Mouse (Mus musculus) C2C12 (cell line): ENCODE results near the gene Cdk5r1. TPM values are rescaled to one million over a fixed set of nuclear protein-coding genes. Genes with fewer than 3 reads are reported as not detected.

Source experiments
- H3K27me3 ChIP-seq: one replicate; pipeline ENCODE4 v1.6.1; 2011; ENCODE audit not compliant: control insufficient read depth, insufficient read depth, insufficient read length
- H3K36me3 ChIP-seq: one replicate; pipeline ENCODE4 v1.6.1; 2011; ENCODE audit not compliant: control insufficient read depth, insufficient read depth
- H3K4me3 ChIP-seq: one replicate; pipeline ENCODE4 v1.5.1; 2011; ENCODE audit warnings: mild to moderate bottlenecking, control low read depth; ENCODE audit not compliant: poor library complexity, insufficient read depth, severe bottlenecking
- H3K79me2 ChIP-seq: one replicate; pipeline ENCODE4 v1.6.1; 2011; ENCODE audit not compliant: control insufficient read depth, insufficient read depth
- H3K79me3 ChIP-seq: one replicate; pipeline ENCODE4 v1.6.1; 2011; ENCODE audit warnings: low read depth, control low read depth
- H3ac ChIP-seq: one replicate; pipeline ENCODE3; 2011; ENCODE audit warnings: low read depth; ENCODE audit not compliant: control insufficient read depth, insufficient read length
- CEBPB ChIP-seq: IDR thresholded peaks from one replicate; pipeline ENCODE4 v1.6.1; 2011; ENCODE audit warnings: low read depth, mild to moderate bottlenecking, control low read depth, moderate library complexity
- CTCF ChIP-seq: IDR thresholded peaks from one replicate; pipeline ENCODE4 v1.5.1; 2011; ENCODE audit not compliant: control insufficient read depth, insufficient read depth, insufficient read length
- FOSL1 ChIP-seq: IDR thresholded peaks from one replicate; pipeline ENCODE4 v1.8.0; 2011; ENCODE audit warnings: mild to moderate bottlenecking, low read length; ENCODE audit not compliant: poor library complexity, insufficient read depth, severe bottlenecking
- MAX ChIP-seq: IDR thresholded peaks from one replicate; pipeline ENCODE4 v1.6.1; 2011; ENCODE audit warnings: mild to moderate bottlenecking, control low read depth
- MYOD1 ChIP-seq: IDR thresholded peaks from one replicate; pipeline ENCODE4 v1.6.1; 2011; ENCODE audit warnings: low read depth; ENCODE audit not compliant: control insufficient read depth, insufficient read length
- MYOG ChIP-seq: IDR thresholded peaks from one replicate; pipeline ENCODE4 v1.6.1; 2011; ENCODE audit not compliant: control insufficient read depth, insufficient read length; ENCODE audit errors: extremely low read depth
- USF1 ChIP-seq: IDR thresholded peaks from one replicate; pipeline ENCODE4 v1.6.1; 2011; ENCODE audit warnings: low read depth, mild to moderate bottlenecking, control low read depth, moderate library complexity
- polyA plus RNA-seq: library from polyadenylated mRNA; unstranded; fragments of >200 nt; fragmentation: generic; extraction: Trizol; gene quantifications from one replicate; pipeline ENCODE4 v1.2.1, GENCODE M21; 2012; ENCODE audit warnings: missing spikeins

The Cdk5r1 gene
- polyA plus RNA-seq, 1 experiment = 4.7 TPM

GRCm38 (mm10) chr11:80496640-80497039, 19.8 kb downstream of the Cdk5r1 start:
- no peak overlapping the region for H3ac ChIP-seq
- H3K4me3 ChIP-seq = no peak overlapping the region
- no peaks in the 10 kb centered on the region for H3K79me3 ChIP-seq
- H3K27me3 ChIP-seq = no peaks in the 10 kb centered on the region
- H3K79me2 ChIP-seq = no peaks in the 10 kb centered on the region
- TF ChIP-seq MYOD1 = peak; percentile 3
- TF ChIP-seq USF1 = no peak
- peak; percentile 45 for TF ChIP-seq MAX
- peak; percentile 26 for TF ChIP-seq CEBPB
- no peaks in the 10 kb centered on the region for H3K36me3 ChIP-seq

- Histone ChIP-seq H3K79me3 (no peaks in the 10 kb centered on the region), H3K27me3 (no peaks in the 10 kb centered on the region), H3K36me3 (no peaks in the 10 kb centered on the region), H3K4me3 (no peak overlapping the region), H3K79me2 (no peaks in the 10 kb centered on the region), H3ac (no peak overlapping the region)
- TF ChIP-seq MAX = no peak
- TF ChIP-seq MYOD1 = no peak
- no peak for TF ChIP-seq FOSL1
- TF ChIP-seq CEBPB = no peak
- no peak for TF ChIP-seq USF1
- TF ChIP-seq MYOG = no peak
- TF ChIP-seq CTCF = no peak
Observed at GRCm38 (mm10) chr11:80497225-80497919, 20.5 kb downstream of the Cdk5r1 start.

- H3K27me3 ChIP-seq = no peaks in the 10 kb centered on the region
- peak; percentile 65 for TF ChIP-seq MYOD1
- no peak for TF ChIP-seq CEBPB
- H3K36me3 ChIP-seq = no peaks in the 10 kb centered on the region
- no peaks in the 10 kb centered on the region for H3K79me2 ChIP-seq
- H3K79me3 ChIP-seq = no peaks in the 10 kb centered on the region
- peak overlapping the region; percentile 59 for H3ac ChIP-seq
- H3K4me3 ChIP-seq = no peak overlapping the region
Observed at GRCm38 (mm10) chr11:80498328-80499070, 21.7 kb downstream of the Cdk5r1 start.

- TF ChIP-seq MAX = peak; percentile 64
- no peak for TF ChIP-seq CTCF
- peak; percentile 89 for TF ChIP-seq MYOD1
Observed at GRCm38 (mm10) chr11:80499550-80499952, 22.7 kb downstream of the Cdk5r1 start.

GRCm38 (mm10) chr11:80503281-80503680, 26.5 kb downstream of the Cdk5r1 start:
- H3K4me3 ChIP-seq = no peak overlapping the region
- no peak for TF ChIP-seq MYOG
- TF ChIP-seq MYOD1 = no peak
- TF ChIP-seq MAX = no peak
- TF ChIP-seq CTCF = no peak
- no peak overlapping the region for H3ac ChIP-seq
- H3K36me3 ChIP-seq = no peaks in the 10 kb centered on the region
- H3K79me3 ChIP-seq = no peaks in the 10 kb centered on the region
- H3K79me2 ChIP-seq = no peaks in the 10 kb centered on the region
- no peaks in the 10 kb centered on the region for H3K27me3 ChIP-seq

More at GRCm38 (mm10) chr11:80499550-80499952, 22.7 kb downstream of the Cdk5r1 start:
- Histone ChIP-seq H3K36me3 (no peaks in the 10 kb centered on the region), H3K79me2 (no peaks in the 10 kb centered on the region), H3K27me3 (no peaks in the 10 kb centered on the region), H3K4me3 (no peak overlapping the region), H3K79me3 (no peaks in the 10 kb centered on the region), H3ac (no peak overlapping the region)

GRCm38 (mm10) chr11:80503726-80504452, 27.1 kb downstream of the Cdk5r1 start:
- Histone ChIP-seq H3K36me3 (no peaks in the 10 kb centered on the region), H3K79me3 (no peaks in the 10 kb centered on the region), H3K27me3 (no peaks in the 10 kb centered on the region), H3ac (no peak overlapping the region), H3K4me3 (no peak overlapping the region), H3K79me2 (no peaks in the 10 kb centered on the region)
- no peak for TF ChIP-seq USF1
- no peak for TF ChIP-seq CTCF
- no peak for TF ChIP-seq MAX
- TF ChIP-seq MYOG = no peak
- TF ChIP-seq MYOD1 = no peak
- no peak for TF ChIP-seq FOSL1
- no peak for TF ChIP-seq CEBPB
